Mouse (Mus musculus): ENCODE data around the gene Phtf2.

GRCm38 (mm10) chr5:20830717-20831116 is 51.2 kb downstream of the Phtf2 start:
- no peak for TF ChIP-seq CTCF (IDR thresholded peaks at IDR 0.05; ENCODE audit: extremely low read depth, insufficient read depth, insufficient read length, insufficient replicate concordance)
- TF ChIP-seq POLR2A (IDR thresholded peaks at IDR 0.05; ENCODE audit: low read depth, low read length), result no peak

Data from spleen, adult 2 months (tissue).